In genomic region chr9:60664385-60664784, GRCm38 (mm10) we compare ENCODE assay signal across 9 mouse cellular contexts. TPM values are rescaled to one million over a fixed set of nuclear protein-coding genes. Genes with fewer than 3 reads are reported as not detected.
A peak's percentile ranks its signal among the peaks of the same experiment; 100 is the strongest.
DNase-seq lines count a peak whose midpoint lies in the region; ATAC-seq and TF ChIP-seq lines count a peak whose summit lies in the region.
"Had no signal": no experiment of that assay in that cellular context is flagged by ENCODE, and none has a peak within 500 bp of the region (broad histone marks: within the 10 kb centered on the region; RNA-seq: fewer than 3 reads in every experiment).

No protein-coding gene starts in this region.

- DNase-seq in intestine, embryonic 14.5 days (ENCODE audit: low spot score) = peak; percentile 20
- DNase-seq in brain, embryonic 14.5 days (ENCODE audit: low read depth) = peak; percentile 42
- DNase-seq in cerebellum, adult 8-10 months = peak; percentile 92
- DNase-seq in heart, postnatal 14 days = peak; percentile 15 to 28
- no peak for DNase-seq in embryonic facial prominence, embryonic 10.5 days (ENCODE audit: low spot score)
- DNase-seq in testis, postnatal 14 days (ENCODE audit: low spot score) = no peak
- DNase-seq: lung, postnatal 4 days had no signal

- peaks cover 22% of the 10 kb centered on the region for H3K36me3 ChIP-seq in intestine, embryonic 14.5 days (ENCODE audit: control insufficient read depth, insufficient read depth, low read length)
- H3K36me3 ChIP-seq in intestine, embryonic 16.5 days (ENCODE audit: control insufficient read depth, insufficient read depth, low read length) = no peaks in the 10 kb centered on the region
- peaks cover 47% of the 10 kb centered on the region for H3K36me3 ChIP-seq in embryonic facial prominence, embryonic 10.5 days (replicated peaks)
- H3K36me3 ChIP-seq in hindbrain, embryonic 16.5 days (ENCODE audit: control insufficient read depth, insufficient read depth, low read length) = peaks cover 15% of the 10 kb centered on the region

- H3K4me3 ChIP-seq in intestine, embryonic 14.5 days (ENCODE audit: low read depth, low read length) = no peak overlapping the region
- no peak overlapping the region for H3K4me3 ChIP-seq in intestine, embryonic 16.5 days (ENCODE audit: low read length)
- no peak overlapping the region for H3K4me3 ChIP-seq in embryonic facial prominence, embryonic 10.5 days
- H3K4me3 ChIP-seq in hindbrain, embryonic 16.5 days (ENCODE audit: low read length) = no peak overlapping the region

- no peaks in the 10 kb centered on the region for H3K9me3 ChIP-seq in intestine, embryonic 14.5 days (ENCODE audit: control insufficient read depth, low read length)
- no peaks in the 10 kb centered on the region for H3K9me3 ChIP-seq in intestine, embryonic 16.5 days (ENCODE audit: control insufficient read depth, low read length)
- H3K9me3 ChIP-seq in embryonic facial prominence, embryonic 10.5 days = no peaks in the 10 kb centered on the region
- H3K9me3 ChIP-seq in hindbrain, embryonic 16.5 days (ENCODE audit: control insufficient read depth, low read length) = no peaks in the 10 kb centered on the region

- no peak for TF ChIP-seq POLR2A in brain, embryonic 14.5 days (IDR thresholded peaks at IDR 0.05; ENCODE audit: borderline replicate concordance, extremely low read depth, insufficient read depth, insufficient read length, poor library complexity, severe bottlenecking)

- H3K4me2 ChIP-seq in intestine, embryonic 14.5 days (ENCODE audit: low read length) = no peak overlapping the region
- H3K4me2 ChIP-seq in intestine, embryonic 16.5 days (ENCODE audit: low read depth, low read length) = no peak overlapping the region
- H3K4me2 ChIP-seq in hindbrain, embryonic 16.5 days (ENCODE audit: low read length) = no peak overlapping the region

- no peak for ATAC-seq in intestine, embryonic 14.5 days (replicated peaks; ENCODE audit: low FRiP score, low TSS enrichment, low read depth)
- no peak for ATAC-seq in intestine, embryonic 16.5 days
- no peak for ATAC-seq in hindbrain, embryonic 16.5 days

- no peak for TF ChIP-seq CTCF in brain, embryonic 14.5 days (IDR thresholded peaks at IDR 0.05; ENCODE audit: borderline replicate concordance, extremely low read depth, insufficient read depth, insufficient read length)

- H3K27ac ChIP-seq in intestine, embryonic 14.5 days (ENCODE audit: low read depth) = no peak overlapping the region
- H3K27ac ChIP-seq in intestine, embryonic 16.5 days (ENCODE audit: low read length) = no peak overlapping the region
- H3K27ac ChIP-seq in embryonic facial prominence, embryonic 10.5 days (replicated peaks) = no peak overlapping the region
- no peak overlapping the region for H3K27ac ChIP-seq in hindbrain, embryonic 16.5 days (ENCODE audit: low read depth, low read length)

- H3K9ac ChIP-seq in intestine, embryonic 14.5 days (ENCODE audit: low read length) = no peak overlapping the region
- H3K9ac ChIP-seq in intestine, embryonic 16.5 days (ENCODE audit: low read depth, low read length) = no peak overlapping the region
- H3K9ac ChIP-seq in hindbrain, embryonic 16.5 days (ENCODE audit: low read depth, low read length) = no peak overlapping the region

- no peaks in the 10 kb centered on the region for H3K27me3 ChIP-seq in intestine, embryonic 14.5 days (replicated peaks; ENCODE audit: control insufficient read depth, insufficient read depth, low read length)
- H3K27me3 ChIP-seq in intestine, embryonic 16.5 days (replicated peaks; ENCODE audit: control insufficient read depth, insufficient read depth, low read length) = no peaks in the 10 kb centered on the region
- no peaks in the 10 kb centered on the region for H3K27me3 ChIP-seq in embryonic facial prominence, embryonic 10.5 days (replicated peaks; ENCODE audit: low read depth, poor library complexity, severe bottlenecking)
- H3K27me3 ChIP-seq in hindbrain, embryonic 16.5 days (replicated peaks; ENCODE audit: control insufficient read depth, insufficient read depth, low read length) = no peaks in the 10 kb centered on the region

- intact Hi-C loops in heart, postnatal 14 days (cut with DNase I) = no loop called here

- no peaks in the 10 kb centered on the region for H3K4me1 ChIP-seq in intestine, embryonic 14.5 days (replicated peaks; ENCODE audit: control insufficient read depth, insufficient read depth, low read length)
- H3K4me1 ChIP-seq in intestine, embryonic 16.5 days (ENCODE audit: control insufficient read depth, insufficient read depth, low read length) = no peaks in the 10 kb centered on the region
- 0 out of 2 replicates have a peak, but pooled peaks cover 4% of the 10 kb centered on the region for H3K4me1 ChIP-seq in embryonic facial prominence, embryonic 10.5 days
- no peaks in the 10 kb centered on the region for H3K4me1 ChIP-seq in hindbrain, embryonic 16.5 days (ENCODE audit: control insufficient read depth, insufficient read depth, low read depth, low read length)

- 96% methylated on average over 12 of the region's 12 CpGs for WGBS in intestine, embryonic 14.5 days
- WGBS in intestine, embryonic 16.5 days = 96% methylated on average over 12 of the region's 12 CpGs
- 96% methylated on average over 12 of the region's 12 CpGs for WGBS in embryonic facial prominence, embryonic 10.5 days
- WGBS in hindbrain, embryonic 16.5 days = 91% methylated on average over 12 of the region's 12 CpGs

RNA-seq across cellular contexts. Expression of gene Lrrc49, which starts 23.6 kb away (rescaled TPM):
- polyA plus RNA-seq in intestine, embryonic 14.5 days (2014; fragmentation: Nextera tagmentation; extraction: Ambion mirVana) = 18.7 and 21.2 TPM in 2 replicates
- 10.7 and 11.7 TPM in 2 replicates for polyA plus RNA-seq in intestine, embryonic 16.5 days (2015; fragmentation: Nextera tagmentation; extraction: Ambion mirVana)
- polyA plus RNA-seq in brain, embryonic 14.5 days (2012; rRNA removed) = 63.1 and 72.4 TPM in 2 replicates
- total RNA-seq in heart, postnatal 14 days (2021) = 1 to 10 TPM; 5.7 to 6.8 TPM
- 25.9 and 27.1 TPM in 2 replicates for polyA plus RNA-seq in embryonic facial prominence, embryonic 10.5 days (2016; fragmentation: Nextera tagmentation; extraction: Ambion mirVana)
- polyA plus RNA-seq in hindbrain, embryonic 16.5 days (2015; fragmentation: Nextera tagmentation; extraction: Ambion mirVana) = 78.3 and 81.4 TPM in 2 replicates

RNA-seq across cellular contexts. Expression of gene Larp6, which starts 48.4 kb away (rescaled TPM):
- 2.2 and 2.7 TPM in 2 replicates for polyA plus RNA-seq in intestine, embryonic 14.5 days (2014; fragmentation: Nextera tagmentation; extraction: Ambion mirVana)
- 1.6 and 1.7 TPM in 2 replicates for polyA plus RNA-seq in intestine, embryonic 16.5 days (2015; fragmentation: Nextera tagmentation; extraction: Ambion mirVana)
- 9.8 and 14.2 TPM in 2 replicates for polyA plus RNA-seq in brain, embryonic 14.5 days (2012; rRNA removed)
- total RNA-seq in heart, postnatal 14 days (2021) = 1 to 10 TPM in 1 of 2 experiments, under 1 TPM in 1; 1.00 to 1.6 TPM
- polyA plus RNA-seq in embryonic facial prominence, embryonic 10.5 days (2016; fragmentation: Nextera tagmentation; extraction: Ambion mirVana) = 0.72 TPM in 2 replicates
- 23.3 and 25.2 TPM in 2 replicates for polyA plus RNA-seq in hindbrain, embryonic 16.5 days (2015; fragmentation: Nextera tagmentation; extraction: Ambion mirVana)

Comparison
In these comparisons a context has a peak if more than half of its experiments do, and no peak if none do; other contexts are left out.
1. DNase-seq: peak in intestine, embryonic 14.5 days (single experiment), brain, embryonic 14.5 days (single experiment), cerebellum, adult 8-10 months (single experiment) and heart, postnatal 14 days (2 of 2); none in embryonic facial prominence, embryonic 10.5 days (single experiment) and testis, postnatal 14 days (single experiment).